Mouse (Mus musculus): ENCODE data around the gene Mpped2. TPM values are rescaled to one million over a fixed set of nuclear protein-coding genes. Genes with fewer than 3 reads are reported as not detected.

Mpped2 gene
- polyA plus RNA-seq, 1 experiment, result 17.4 TPM

DNA sequence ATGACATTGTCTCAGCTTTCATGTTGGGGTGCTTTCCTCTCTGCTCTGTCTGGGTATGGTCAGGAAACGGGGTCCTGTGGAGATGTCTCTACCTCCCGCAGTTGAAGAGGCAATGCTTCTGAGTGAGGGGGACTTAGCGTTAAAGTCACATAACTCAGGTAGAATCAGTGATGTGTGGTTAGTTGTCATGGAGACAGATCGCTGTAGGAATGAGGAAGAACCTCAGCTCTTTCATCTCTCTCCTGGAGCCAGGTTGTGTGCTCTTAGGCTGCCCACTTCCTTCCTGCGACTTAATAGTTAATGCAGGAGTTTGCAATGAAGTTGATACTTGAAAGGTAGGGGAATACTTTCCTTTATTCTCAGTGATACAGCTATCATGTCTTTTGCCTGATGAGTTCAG, 173.2 kb downstream of the Mpped2 start:
- TF ChIP-seq POLR2A (IDR thresholded peaks at IDR 0.05; ENCODE audit: extremely low read depth, insufficient read depth, low read length) (no peak), CTCF (IDR thresholded peaks at IDR 0.05; ENCODE audit: extremely low read depth, insufficient read depth, low read length) (no peak)

GRCm38 (mm10) chr2:106870886-106871285, 177.8 kb downstream of the Mpped2 start:
- H3K4me3 ChIP-seq (ENCODE audit: insufficient read depth, low read length), result no peak overlapping the region
- peaks cover 7% of the 10 kb centered on the region for H3K4me1 ChIP-seq (ENCODE audit: control insufficient read depth, insufficient read depth, low read length)
- H3K27ac ChIP-seq (ENCODE audit: insufficient read depth, low read length), result no peak overlapping the region
- TF ChIP-seq POLR2A (IDR thresholded peaks at IDR 0.05; ENCODE audit: extremely low read depth, insufficient read depth, low read length), result no peak
- TF ChIP-seq CTCF (IDR thresholded peaks at IDR 0.05; ENCODE audit: extremely low read depth, insufficient read depth, low read length), result no peak

More for the DNA sequence above, 173.2 kb downstream of the Mpped2 start:
- peaks cover 10% of the 10 kb centered on the region for H3K4me1 ChIP-seq (ENCODE audit: control insufficient read depth, insufficient read depth, low read length)
- no peak overlapping the region for H3K4me3 ChIP-seq (ENCODE audit: insufficient read depth, low read length)
- no peak overlapping the region for H3K27ac ChIP-seq (ENCODE audit: insufficient read depth, low read length)

DNA sequence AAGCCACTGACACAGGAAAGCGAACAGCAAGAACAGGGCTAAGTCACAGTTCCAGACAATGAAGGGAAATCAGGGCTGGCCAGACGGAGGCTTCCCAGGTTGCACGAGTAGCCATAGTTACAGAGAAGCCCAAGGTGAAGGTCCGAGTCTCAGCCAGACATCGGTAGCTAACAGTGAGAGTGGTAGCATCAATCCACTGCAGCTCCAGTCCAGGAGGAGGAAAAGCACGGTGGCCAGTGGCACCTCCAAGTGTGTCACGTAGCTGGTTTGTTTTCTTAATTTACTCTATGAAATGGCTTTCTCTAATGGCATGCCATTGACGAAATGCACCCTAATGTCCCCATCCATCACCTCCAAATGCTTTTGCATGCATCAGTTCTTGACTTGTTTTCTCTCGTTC, 180.1 kb downstream of the Mpped2 start:
- TF ChIP-seq CTCF (IDR thresholded peaks at IDR 0.05; ENCODE audit: extremely low read depth, insufficient read depth, low read length), result no peak
- no peak for TF ChIP-seq POLR2A (IDR thresholded peaks at IDR 0.05; ENCODE audit: extremely low read depth, insufficient read depth, low read length)
- Histone ChIP-seq H3K4me3 (ENCODE audit: insufficient read depth, low read length) (no peak overlapping the region), H3K27ac (ENCODE audit: insufficient read depth, low read length) (no peak overlapping the region), H3K4me1 (ENCODE audit: control insufficient read depth, insufficient read depth, low read length) (peaks cover 7% of the 10 kb centered on the region)

GRCm38 (mm10) chr2:106883390-106883789, 190.3 kb downstream of the Mpped2 start:
- Histone ChIP-seq H3K4me3 (ENCODE audit: insufficient read depth, low read length) (no peak overlapping the region), H3K27ac (ENCODE audit: insufficient read depth, low read length) (no peak overlapping the region), H3K4me1 (ENCODE audit: control insufficient read depth, insufficient read depth, low read length) (peaks cover 2% of the 10 kb centered on the region; the same call in 1 of the 2 replicates)
- TF ChIP-seq CTCF (IDR thresholded peaks at IDR 0.05; ENCODE audit: extremely low read depth, insufficient read depth, low read length), result no peak
- TF ChIP-seq POLR2A (IDR thresholded peaks at IDR 0.05; ENCODE audit: extremely low read depth, insufficient read depth, low read length), result no peak

GRCm38 (mm10) chr2:106888174-106888573, 195.1 kb downstream of the Mpped2 start:
- Histone ChIP-seq H3K27ac (ENCODE audit: insufficient read depth, low read length) (no peak overlapping the region), H3K4me3 (ENCODE audit: insufficient read depth, low read length) (no peak overlapping the region), H3K4me1 (ENCODE audit: control insufficient read depth, insufficient read depth, low read length) (peaks cover 2% of the 10 kb centered on the region; the same call in 1 of the 2 replicates)
- TF ChIP-seq POLR2A (IDR thresholded peaks at IDR 0.05; ENCODE audit: extremely low read depth, insufficient read depth, low read length) (no peak), CTCF (IDR thresholded peaks at IDR 0.05; ENCODE audit: extremely low read depth, insufficient read depth, low read length) (no peak)

DNA sequence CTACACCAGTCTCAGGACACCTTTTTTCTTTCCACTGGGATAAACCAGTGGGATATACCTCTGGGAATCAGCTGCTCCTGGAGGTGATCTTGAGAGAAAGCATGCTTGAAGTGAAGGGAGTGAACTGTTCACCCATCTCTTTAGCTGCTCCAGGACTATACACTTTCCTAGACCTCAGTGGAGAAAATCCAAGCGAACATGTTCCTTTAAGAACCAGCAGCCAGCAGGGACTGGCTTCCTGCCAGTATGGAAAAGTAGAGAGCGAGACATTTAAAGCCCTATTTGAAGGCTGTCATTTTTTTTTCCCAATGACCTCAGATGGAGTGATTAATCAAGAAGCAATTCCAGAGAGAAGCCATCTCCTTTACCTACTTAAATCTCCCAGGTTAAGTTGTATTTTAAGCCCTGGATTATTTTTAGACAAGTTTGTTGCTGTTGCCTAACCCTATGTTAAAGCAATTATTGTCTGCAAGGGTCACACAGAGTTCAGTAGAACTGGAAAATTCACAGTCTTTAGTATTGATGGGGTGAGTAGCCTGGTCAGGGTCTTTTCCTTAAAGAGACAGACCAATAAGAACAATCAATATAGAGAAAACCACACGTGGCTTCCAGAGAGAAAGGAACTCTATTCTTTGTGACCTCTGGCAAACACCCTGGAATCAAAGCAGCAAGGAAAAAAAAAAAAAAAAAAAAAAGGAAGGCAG, 196.4 kb downstream of the Mpped2 start:
- no peak overlapping the region for H3K27ac ChIP-seq (ENCODE audit: insufficient read depth, low read length)
- TF ChIP-seq POLR2A (IDR thresholded peaks at IDR 0.05; ENCODE audit: extremely low read depth, insufficient read depth, low read length) (no peak), CTCF (IDR thresholded peaks at IDR 0.05; ENCODE audit: extremely low read depth, insufficient read depth, low read length) (no peak)
- no peak overlapping the region for H3K4me3 ChIP-seq (ENCODE audit: insufficient read depth, low read length)
- H3K4me1 ChIP-seq (ENCODE audit: control insufficient read depth, insufficient read depth, low read length), result no peaks in the 10 kb centered on the region

GRCm38 (mm10) chr2:106893376-106893775, 200.3 kb downstream of the Mpped2 start:
- no peak overlapping the region for H3K4me3 ChIP-seq (ENCODE audit: insufficient read depth, low read length)
- H3K27ac ChIP-seq (ENCODE audit: insufficient read depth, low read length), result no peak overlapping the region
- H3K4me1 ChIP-seq (ENCODE audit: control insufficient read depth, insufficient read depth, low read length), result no peaks in the 10 kb centered on the region
- TF ChIP-seq CTCF (IDR thresholded peaks at IDR 0.05; ENCODE audit: extremely low read depth, insufficient read depth, low read length) (no peak), POLR2A (IDR thresholded peaks at IDR 0.05; ENCODE audit: extremely low read depth, insufficient read depth, low read length) (no peak)

GRCm38 (mm10) chr2:106895326-106896023, 202.4 kb downstream of the Mpped2 start:
- TF ChIP-seq POLR2A (IDR thresholded peaks at IDR 0.05; ENCODE audit: extremely low read depth, insufficient read depth, low read length) (no peak), CTCF (IDR thresholded peaks at IDR 0.05; ENCODE audit: extremely low read depth, insufficient read depth, low read length) (no peak)
- Histone ChIP-seq H3K27ac (ENCODE audit: insufficient read depth, low read length) (no peak overlapping the region), H3K4me3 (ENCODE audit: insufficient read depth, low read length) (no peak overlapping the region), H3K4me1 (ENCODE audit: control insufficient read depth, insufficient read depth, low read length) (no peaks in the 10 kb centered on the region)

DNA sequence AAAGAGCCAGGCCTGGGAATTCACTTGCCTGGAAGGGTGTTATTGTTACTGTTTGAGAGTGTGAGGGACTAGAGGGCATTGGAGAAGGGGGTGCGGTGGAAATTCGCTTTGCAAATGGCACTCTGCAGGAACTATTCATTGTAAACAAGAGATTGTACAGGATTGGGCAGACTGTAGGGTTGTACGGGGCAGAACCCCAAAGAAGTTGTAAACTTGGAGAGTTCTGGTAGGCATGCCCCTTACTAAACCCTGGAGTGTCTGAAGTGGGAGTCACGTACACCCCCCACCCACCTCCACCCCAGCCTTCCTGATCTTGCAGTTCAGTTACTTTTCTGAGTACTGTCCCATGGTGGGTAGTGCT, 202.9 kb downstream of the Mpped2 start:
- Histone ChIP-seq H3K27ac (ENCODE audit: insufficient read depth, low read length) (no peak overlapping the region), H3K4me1 (ENCODE audit: control insufficient read depth, insufficient read depth, low read length) (no peaks in the 10 kb centered on the region), H3K4me3 (ENCODE audit: insufficient read depth, low read length) (no peak overlapping the region)
- TF ChIP-seq POLR2A (IDR thresholded peaks at IDR 0.05; ENCODE audit: extremely low read depth, insufficient read depth, low read length), result no peak
- TF ChIP-seq CTCF (IDR thresholded peaks at IDR 0.05; ENCODE audit: extremely low read depth, insufficient read depth, low read length), result no peak

GRCm38 (mm10) chr2:106911951-106912480, 218.9 kb downstream of the Mpped2 start:
- H3K4me3 ChIP-seq (ENCODE audit: insufficient read depth, low read length), result no peak overlapping the region
- H3K27ac ChIP-seq (ENCODE audit: insufficient read depth, low read length), result no peak overlapping the region
- no peaks in the 10 kb centered on the region for H3K4me1 ChIP-seq (ENCODE audit: control insufficient read depth, insufficient read depth, low read length)
- TF ChIP-seq CTCF (IDR thresholded peaks at IDR 0.05; ENCODE audit: extremely low read depth, insufficient read depth, low read length) (no peak), POLR2A (IDR thresholded peaks at IDR 0.05; ENCODE audit: extremely low read depth, insufficient read depth, low read length) (no peak)

Data from cortical plate, adult 2 months (tissue).